Mouse (Mus musculus): ENCODE measurements around the gene Ostn. TPM values are rescaled to one million over a fixed set of nuclear protein-coding genes. Genes with fewer than 3 reads are reported as not detected.

Ostn gene
- total and polyA plus RNA-seq, 3 experiments, result not detected

DNA sequence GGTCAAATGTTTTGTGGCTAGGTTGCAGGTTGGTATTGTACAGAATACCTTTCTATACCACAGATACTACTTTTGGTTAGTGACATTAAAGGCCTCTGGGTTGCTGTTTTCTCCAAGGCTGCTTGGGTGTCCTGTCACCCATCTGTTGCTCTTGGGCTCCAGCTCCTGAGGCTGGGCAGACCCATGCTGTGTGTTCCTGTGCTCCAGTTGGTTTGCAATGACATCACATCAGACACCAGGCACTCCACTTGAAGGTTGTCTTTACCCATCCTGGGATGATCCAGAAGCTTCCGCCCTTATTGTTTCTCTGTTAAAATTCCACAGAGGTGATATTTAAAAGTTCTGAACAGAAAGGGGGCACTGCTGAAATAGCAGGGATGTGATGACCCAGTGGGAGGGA lies 89.7 kb downstream of the Ostn start:
- H3K79me2 ChIP-seq (ENCODE audit: control insufficient read depth, insufficient read depth, low read length, poor library complexity), result peaks cover 19% of the 10 kb centered on the region
- no peak for TF ChIP-seq ZMIZ1 (IDR thresholded peaks at IDR 0.05; ENCODE audit: low read depth, low read length)
- TF ChIP-seq SIN3A (IDR thresholded peaks at IDR 0.05; ENCODE audit: low read length), result no peak
- no peak for TF ChIP-seq RCOR1 (IDR thresholded peaks at IDR 0.05; ENCODE audit: low read depth, low read length)
- no peak for TF ChIP-seq POLR2AphosphoS2 (IDR thresholded peaks at IDR 0.05; ENCODE audit: low read length)
- no peak for TF ChIP-seq EP300 (IDR thresholded peaks at IDR 0.05; ENCODE audit: low read depth in 1 of 2, low read length in 2 of 2)
- no peak for TF ChIP-seq RAD21 (IDR thresholded peaks at IDR 0.05; ENCODE audit: low read depth, low read length)
- TF ChIP-seq ZC3H11A (IDR thresholded peaks at IDR 0.05; ENCODE audit: low read depth, low read length), result no peak
- TF ChIP-seq ETS1 (IDR thresholded peaks at IDR 0.05; ENCODE audit: low read depth, low read length), result no peak
- TF ChIP-seq MAZ (IDR thresholded peaks at IDR 0.05; ENCODE audit: low read depth, low read length), result no peak
- TF ChIP-seq TAL1 (IDR thresholded peaks at IDR 0.05; ENCODE audit: low read length), result no peak
- no peak for TF ChIP-seq MAFK (IDR thresholded peaks at IDR 0.05; ENCODE audit: borderline replicate concordance, low read depth, low read length)
- TF ChIP-seq ZKSCAN1 (IDR thresholded peaks at IDR 0.05; ENCODE audit: low read depth, low read length), result no peak
- no peak for TF ChIP-seq KAT2A (conservative IDR thresholded peaks at IDR 0.05; ENCODE audit: low read depth, low read length)
- TF ChIP-seq POLR2A (IDR thresholded peaks at IDR 0.05; ENCODE audit: control insufficient read depth in 1 of 2, insufficient read depth in 1 of 2, low read depth in 1 of 2, low read length in 2 of 2, poor library complexity in 1 of 2), result no peak
- no peak for TF ChIP-seq POLR2AphosphoS5 (IDR thresholded peaks at IDR 0.05; ENCODE audit: borderline replicate concordance, low read depth, low read length)
- no peak for TF ChIP-seq UBTF (IDR thresholded peaks at IDR 0.05; ENCODE audit: borderline replicate concordance, insufficient read depth, low read depth, low read length)
- TF ChIP-seq MXI1 (IDR thresholded peaks at IDR 0.05; ENCODE audit: low read depth, low read length), result no peak
- no peak for TF ChIP-seq USF1 (IDR thresholded peaks at IDR 0.05; ENCODE audit: low read depth, low read length)
- no peak for TF ChIP-seq MYB (IDR thresholded peaks at IDR 0.05; ENCODE audit: low read depth, low read length)
- peaks cover 13 to 17% of the 10 kb centered on the region in 2 experiments; a peak in 3 of 4 replicates for H3K4me1 ChIP-seq (ENCODE audit: control insufficient read depth in 1 of 2, insufficient read depth in 2 of 2, low read length in 2 of 2)
- H3K9ac ChIP-seq (ENCODE audit: control insufficient read depth, low read depth, low read length, poor library complexity, severe bottlenecking), result no peak overlapping the region
- no peaks in the 10 kb centered on the region for H3K27me3 ChIP-seq (ENCODE audit: control insufficient read depth in 1 of 2, insufficient read depth in 2 of 2, low read length in 2 of 2)
- DNase-seq (ENCODE audit: low read depth, low spot score), result no peak
- peaks cover 0 to 39% of the 10 kb centered on the region in 2 experiments; a peak in 3 of 4 replicates for H3K36me3 ChIP-seq (ENCODE audit: control insufficient read depth in 1 of 2, insufficient read depth in 2 of 2, low read length in 2 of 2)
- H3K27ac ChIP-seq (ENCODE audit: control insufficient read depth, low read depth, low read length), result no peak overlapping the region
- H3K9me3 ChIP-seq (replicated peaks; ENCODE audit: insufficient read depth, low read length), result no peaks in the 10 kb centered on the region
- H3K4me3 ChIP-seq (ENCODE audit: control insufficient read depth in 1 of 2, insufficient read depth in 1 of 2, low read depth in 2 of 2, low read length in 2 of 2), result no peak overlapping the region

DNA sequence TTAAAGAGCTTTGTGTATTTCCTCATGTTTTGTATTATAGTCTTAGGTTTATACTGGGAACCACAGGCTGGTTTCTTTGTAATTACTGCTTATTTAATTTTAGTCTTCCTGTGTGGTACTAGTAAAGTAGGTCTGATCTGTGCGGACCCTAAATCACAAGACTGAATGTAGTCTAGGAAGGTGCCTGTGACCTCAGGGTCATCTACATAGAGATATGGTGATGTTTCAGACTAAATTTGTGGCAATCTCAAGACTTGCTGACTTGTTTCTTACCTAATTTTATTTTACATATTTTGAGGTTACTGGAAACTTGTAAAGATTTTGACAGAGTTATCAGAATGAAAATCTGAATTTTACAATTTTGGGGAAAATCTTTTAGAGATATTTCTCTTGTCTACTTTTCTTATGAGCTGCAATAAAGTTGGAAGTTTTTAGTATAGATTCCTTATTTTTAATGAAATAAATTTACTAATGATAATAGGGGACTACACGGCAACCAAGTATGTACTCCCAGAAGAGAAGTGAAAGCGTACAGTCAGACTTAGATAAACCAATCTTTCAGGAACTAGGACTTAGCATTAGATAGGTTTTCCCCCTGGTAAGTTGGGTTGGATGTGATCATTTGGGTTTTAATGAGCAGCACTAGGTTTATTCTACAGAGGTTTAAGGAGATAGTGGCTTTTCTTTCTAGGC lies 91.9 kb downstream of the Ostn start:
- Histone ChIP-seq H3K4me1 (ENCODE audit: control insufficient read depth in 1 of 2, insufficient read depth in 2 of 2, low read length in 2 of 2) (peaks cover 13 to 17% of the 10 kb centered on the region in 2 experiments; a peak in 3 of 4 replicates), H3K4me3 (ENCODE audit: control insufficient read depth in 1 of 2, insufficient read depth in 1 of 2, low read depth in 2 of 2, low read length in 2 of 2) (no peak overlapping the region), H3K9ac (ENCODE audit: control insufficient read depth, low read depth, low read length, poor library complexity, severe bottlenecking) (no peak overlapping the region), H3K27ac (ENCODE audit: control insufficient read depth, low read depth, low read length) (no peak overlapping the region), H3K9me3 (replicated peaks; ENCODE audit: insufficient read depth, low read length) (no peaks in the 10 kb centered on the region), H3K27me3 (ENCODE audit: control insufficient read depth in 1 of 2, insufficient read depth in 2 of 2, low read length in 2 of 2) (no peaks in the 10 kb centered on the region), H3K79me2 (ENCODE audit: control insufficient read depth, insufficient read depth, low read length, poor library complexity) (peaks cover 19% of the 10 kb centered on the region), H3K36me3 (ENCODE audit: control insufficient read depth in 1 of 2, insufficient read depth in 2 of 2, low read length in 2 of 2) (peaks cover 0 to 40% of the 10 kb centered on the region in 2 experiments; a peak in 2 of 4 replicates)
- TF ChIP-seq GATA1 (IDR thresholded peaks at IDR 0.05; ENCODE audit: low read depth, low read length), result peak; percentile 44; the same call in 1 of the 2 replicates
- peak in 1 of 2 experiments; percentile 23; a peak in 1 of 4 replicates for TF ChIP-seq EP300 (IDR thresholded peaks at IDR 0.05; ENCODE audit: low read depth in 1 of 2, low read length in 2 of 2)
- TF ChIP-seq POLR2A (IDR thresholded peaks at IDR 0.05; ENCODE audit: control insufficient read depth in 1 of 2, insufficient read depth in 1 of 2, low read depth in 1 of 2, low read length in 2 of 2, poor library complexity in 1 of 2), result no peak
- TF ChIP-seq RCOR1 (IDR thresholded peaks at IDR 0.05; ENCODE audit: low read depth, low read length), result peak; percentile 23; the same call in 1 of the 2 replicates
- peak; percentile 32 for DNase-seq (ENCODE audit: low read depth, low spot score)

All from MEL (cell line).